Mouse (Mus musculus): Measurements from ENCODE around the gene Insl3. TPM values are rescaled to one million over a fixed set of nuclear protein-coding genes. Genes with fewer than 3 reads are reported as not detected.
"Not testable (repeated sequence)": the region's sequence is repeated elsewhere in the genome, so short reads cannot be mapped to it uniquely, and the experiment has no call there.

The Insl3 gene
- polyA plus RNA-seq, 1 experiment from 2014 or later: 0.50 TPM

DNA sequence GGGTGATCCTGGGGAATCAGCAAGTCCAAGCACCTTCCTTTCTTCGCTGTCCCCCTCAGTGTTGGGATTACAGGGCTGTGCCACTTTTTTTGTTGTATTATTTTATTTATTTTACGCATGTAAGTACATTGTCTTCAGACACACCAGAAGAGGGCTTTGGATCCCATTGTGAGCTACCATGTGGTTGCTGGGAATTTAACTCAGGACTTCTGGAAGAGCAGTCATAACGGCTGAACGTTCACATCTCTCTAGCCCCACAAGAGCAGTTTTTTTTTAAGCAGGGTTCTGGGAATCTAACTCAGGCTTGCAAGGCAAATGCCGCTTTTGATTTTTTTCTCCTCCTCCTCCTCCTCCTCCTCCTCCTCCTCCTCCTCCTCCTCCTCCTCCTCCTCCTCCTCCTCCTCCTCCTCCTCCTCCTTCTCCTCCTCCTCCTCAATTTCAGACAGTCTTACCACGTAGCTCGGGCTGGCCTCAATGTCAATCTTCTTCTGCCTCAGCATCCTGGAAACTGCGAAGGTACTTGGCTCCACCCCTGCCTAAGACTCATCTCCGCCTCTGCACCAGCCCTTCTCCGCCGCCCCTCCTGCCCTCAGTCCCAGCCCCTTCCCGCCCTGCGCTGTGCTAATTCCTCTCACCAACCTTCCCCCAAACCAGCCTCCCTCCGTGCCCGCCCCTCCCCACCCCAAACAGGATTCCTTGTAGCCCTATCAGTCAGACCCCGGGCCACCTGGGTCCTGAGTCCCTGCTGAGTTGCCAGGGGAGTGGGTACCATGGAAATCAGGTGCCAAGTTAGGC lies 40.0 kb downstream of the Insl3 start:
- Histone ChIP-seq H3K27me3 (peaks cover 31% of the 10 kb centered on the region), H3K4me2 (replicated peaks) (peak overlapping the region; percentile 57), H3K9ac (peak overlapping the region; percentile 38; the same call in 1 of the 2 replicates), H3K4me1 (peaks cover 12% of the 10 kb centered on the region), H3K4me3 (peak overlapping the region; percentile 24), H3K36me3 (no peaks in the 10 kb centered on the region), H3K27ac (no peak overlapping the region), H3K9me3 (no peaks in the 10 kb centered on the region)
- 6% methylated on average over 14 of the region's 16 CpGs for WGBS
- ATAC-seq (ENCODE audit: insufficient number of reproducible peaks, insufficient read depth, low FRiP score, low TSS enrichment): no peak

GRCm38 (mm10) chr8:71731652-71732230 lies 42.7 kb downstream of the Insl3 start:
- H3K36me3 ChIP-seq: no peaks in the 10 kb centered on the region
- 57% methylated on average over 3 of the region's 3 CpGs for WGBS
- H3K27me3 ChIP-seq: peaks cover 13% of the 10 kb centered on the region
- H3K4me2 ChIP-seq (replicated peaks): no peak overlapping the region
- no peak for ATAC-seq (ENCODE audit: insufficient number of reproducible peaks, insufficient read depth, low FRiP score, low TSS enrichment)
- peaks cover 7% of the 10 kb centered on the region; the same call in 1 of the 2 replicates for H3K4me1 ChIP-seq
- H3K9ac ChIP-seq: no peak overlapping the region
- H3K4me3 ChIP-seq: no peak overlapping the region
- no peaks in the 10 kb centered on the region for H3K9me3 ChIP-seq
- no peak overlapping the region for H3K27ac ChIP-seq

- not testable (repeated sequence) for H3K27me3 ChIP-seq; H3K9me3 ChIP-seq; H3K36me3 ChIP-seq; ATAC-seq (ENCODE audit: insufficient number of reproducible peaks, insufficient read depth, low FRiP score, low TSS enrichment); H3K4me1 ChIP-seq; H3K4me3 ChIP-seq; H3K9ac ChIP-seq; H3K4me2 ChIP-seq (replicated peaks); H3K27ac ChIP-seq
Measured at GRCm38 (mm10) chr8:71738316-71738715, 49.3 kb downstream of the Insl3 start.

Other genes with a start within 250 kb of the Insl3 start
- 89.4 and 92.7 TPM in 2 replicates for gene Abhd8, start 225.6 kb upstream of the Insl3 start, polyA plus RNA-seq (2016; fragmentation: Nextera tagmentation; extraction: Ambion mirVana)
- gene Mrpl34, start 224.3 kb upstream of the Insl3 start, polyA plus RNA-seq (2016; fragmentation: Nextera tagmentation; extraction: Ambion mirVana): 169 TPM in 2 replicates
- gene Dda1, start 220.0 kb upstream of the Insl3 start, polyA plus RNA-seq (2016; fragmentation: Nextera tagmentation; extraction: Ambion mirVana): 108 and 117 TPM in 2 replicates
- gene Ano8, start 203.3 kb upstream of the Insl3 start, polyA plus RNA-seq (2016; fragmentation: Nextera tagmentation; extraction: Ambion mirVana): 9.6 and 10.7 TPM in 2 replicates
- 23.0 and 25.0 TPM in 2 replicates for gene Gtpbp3, start 201.1 kb upstream of the Insl3 start, polyA plus RNA-seq (2016; fragmentation: Nextera tagmentation; extraction: Ambion mirVana)
- 62.2 and 64.4 TPM in 2 replicates for gene Plvap, start 177.5 kb upstream of the Insl3 start, polyA plus RNA-seq (2016; fragmentation: Nextera tagmentation; extraction: Ambion mirVana)
- 0.48 and 0.49 TPM in 2 replicates for gene Ccdc194, start 163.5 kb upstream of the Insl3 start, polyA plus RNA-seq (2016; fragmentation: Nextera tagmentation; extraction: Ambion mirVana)
- 11.2 and 12.8 TPM in 2 replicates for gene Bst2, start 151.8 kb upstream of the Insl3 start, polyA plus RNA-seq (2016; fragmentation: Nextera tagmentation; extraction: Ambion mirVana)
- 69.0 and 72.6 TPM in 2 replicates for gene Mvb12a, start 146.3 kb upstream of the Insl3 start, polyA plus RNA-seq (2016; fragmentation: Nextera tagmentation; extraction: Ambion mirVana)
- 0.23 and 1.1 TPM in 2 replicates for gene Tmem221, start 130.3 kb upstream of the Insl3 start, polyA plus RNA-seq (2016; fragmentation: Nextera tagmentation; extraction: Ambion mirVana)
- not detected in 2 replicates for gene Nxnl1, start 122.6 kb upstream of the Insl3 start, polyA plus RNA-seq (2016; fragmentation: Nextera tagmentation; extraction: Ambion mirVana)
- 48.4 and 48.6 TPM in 2 replicates for gene Slc27a1, start 120.3 kb upstream of the Insl3 start, polyA plus RNA-seq (2016; fragmentation: Nextera tagmentation; extraction: Ambion mirVana)
- 230 and 236 TPM in 2 replicates for gene Pgls, start 97.0 kb upstream of the Insl3 start, polyA plus RNA-seq (2016; fragmentation: Nextera tagmentation; extraction: Ambion mirVana)
- 4.5 and 6.2 TPM in 2 replicates for gene Fam129c, start 91.6 kb upstream of the Insl3 start, polyA plus RNA-seq (2016; fragmentation: Nextera tagmentation; extraction: Ambion mirVana)
- 72.7 and 72.8 TPM in 2 replicates for gene Colgalt1, start 78.2 kb upstream of the Insl3 start, polyA plus RNA-seq (2016; fragmentation: Nextera tagmentation; extraction: Ambion mirVana)
- gene Unc13a, start 17.5 kb upstream of the Insl3 start, polyA plus RNA-seq (2016; fragmentation: Nextera tagmentation; extraction: Ambion mirVana): 1.9 and 2.8 TPM in 2 replicates
- 3.4 and 4.5 TPM in 2 replicates for gene Jak3, start 12.9 kb upstream of the Insl3 start, polyA plus RNA-seq (2016; fragmentation: Nextera tagmentation; extraction: Ambion mirVana)
- gene B3gnt3, start 12.6 kb downstream of the Insl3 start, polyA plus RNA-seq (2016; fragmentation: Nextera tagmentation; extraction: Ambion mirVana): 0.64 and 0.67 TPM in 2 replicates
- 7.4 and 8.3 TPM in 2 replicates for gene Fcho1, start 36.5 kb downstream of the Insl3 start, polyA plus RNA-seq (2016; fragmentation: Nextera tagmentation; extraction: Ambion mirVana)
- 8.1 and 8.5 TPM in 2 replicates for gene Zfp709, start 192.8 kb downstream of the Insl3 start, polyA plus RNA-seq (2016; fragmentation: Nextera tagmentation; extraction: Ambion mirVana)
- gene Zfp882, start 219.4 kb downstream of the Insl3 start, polyA plus RNA-seq (2016; fragmentation: Nextera tagmentation; extraction: Ambion mirVana): 10.7 and 11.4 TPM in 2 replicates
- gene Zfp617, start 219.4 kb downstream of the Insl3 start, polyA plus RNA-seq (2016; fragmentation: Nextera tagmentation; extraction: Ambion mirVana): 30.5 and 31.9 TPM in 2 replicates